Mouse (Mus musculus): ENCODE results near the gene Odf4. TPM values are rescaled to one million over a fixed set of nuclear protein-coding genes. Genes with fewer than 3 reads are reported as not detected.
A peak's percentile ranks its signal among the peaks of the same experiment; 100 is the strongest.
"Not testable (repeated sequence)": the region's sequence is repeated elsewhere in the genome, so short reads cannot be mapped to it uniquely, and the experiment has no call there.

The Odf4 gene
- total RNA-seq (2021), result 1 to 10 TPM in 1 of 2 experiments, under 1 TPM in 1; 0.73 to 1.2 TPM

DNA sequence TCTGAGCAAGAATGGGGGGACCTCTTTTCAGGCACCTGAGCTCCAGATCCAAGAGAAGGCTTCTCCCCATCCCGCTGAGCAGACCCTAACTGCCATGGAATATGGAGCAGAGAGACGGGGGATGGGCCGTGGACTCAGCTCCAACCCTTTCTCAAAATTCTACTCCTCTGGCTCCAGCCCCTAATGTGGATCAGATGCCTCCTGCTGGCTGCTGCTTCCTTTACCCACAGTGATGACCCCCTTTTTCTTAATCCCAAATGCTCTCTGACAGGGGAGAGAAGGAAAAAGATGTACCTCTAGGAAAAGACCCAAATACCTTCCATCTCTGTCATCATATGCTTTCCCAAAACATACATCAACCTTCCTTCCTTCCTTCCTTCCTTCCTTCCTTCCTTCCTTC, at the start of gene Odf4:
TSS of gene Odf4 (minus strand) at position 101 of the 400 bp plus-strand sequence.
- intact Hi-C loops (cut with DNase I), result no loop called here
- DNase-seq (ENCODE audit: extremely low spot score in 1 of 2, low spot score in 2 of 2), result no peak

DNA sequence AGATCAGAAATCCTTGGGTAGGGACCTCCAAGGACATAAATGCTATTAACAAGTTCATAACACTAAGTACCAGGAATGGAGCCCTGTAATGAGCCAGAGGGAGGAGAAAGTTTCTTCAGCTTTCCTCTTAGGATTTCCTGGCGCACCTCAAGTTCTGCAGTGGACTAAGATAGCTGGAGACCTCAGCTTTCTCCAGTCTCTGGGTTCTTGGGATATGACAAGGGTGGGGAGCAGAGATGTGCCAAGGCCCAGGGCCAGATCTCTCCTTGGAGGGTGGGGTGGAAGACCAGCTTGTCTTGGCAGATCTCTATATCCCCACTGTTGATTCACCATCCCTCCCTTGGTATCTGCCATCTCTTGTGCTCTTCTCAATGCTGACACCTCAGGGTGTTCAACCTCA, 48.7 kb upstream of the Odf4 start:
- no peak for DNase-seq (ENCODE audit: extremely low spot score in 1 of 2, low spot score in 2 of 2)
- intact Hi-C loops (cut with DNase I), result no loop called here

DNA sequence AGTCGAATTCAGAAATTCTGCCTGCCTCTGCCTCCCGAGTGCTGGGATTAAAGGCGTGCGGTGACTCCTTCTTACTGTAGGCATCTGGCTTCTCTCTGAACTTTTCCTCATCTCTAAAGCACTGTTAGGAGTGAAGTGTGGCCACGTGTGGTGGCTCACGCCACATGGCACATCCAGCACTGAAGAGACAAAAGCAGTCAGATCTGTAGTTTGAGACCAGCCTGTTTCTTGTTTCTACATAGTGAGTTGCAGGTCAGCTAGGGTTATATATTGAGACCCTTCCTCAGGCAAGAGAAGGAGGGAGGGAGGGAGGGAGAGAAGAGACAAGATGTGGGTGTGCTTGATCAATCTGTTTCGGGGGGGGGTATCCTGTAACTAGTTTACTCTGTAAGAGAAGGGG, 48.2 kb upstream of the Odf4 start, which contains the start of gene Rangrf:
TSS of gene Rangrf (minus strand) at position 101 of the 400 bp plus-strand sequence.
- DNase-seq (ENCODE audit: extremely low spot score in 1 of 2, low spot score in 2 of 2), result no peak
- intact Hi-C loops (cut with DNase I), result no loop called here

DNA sequence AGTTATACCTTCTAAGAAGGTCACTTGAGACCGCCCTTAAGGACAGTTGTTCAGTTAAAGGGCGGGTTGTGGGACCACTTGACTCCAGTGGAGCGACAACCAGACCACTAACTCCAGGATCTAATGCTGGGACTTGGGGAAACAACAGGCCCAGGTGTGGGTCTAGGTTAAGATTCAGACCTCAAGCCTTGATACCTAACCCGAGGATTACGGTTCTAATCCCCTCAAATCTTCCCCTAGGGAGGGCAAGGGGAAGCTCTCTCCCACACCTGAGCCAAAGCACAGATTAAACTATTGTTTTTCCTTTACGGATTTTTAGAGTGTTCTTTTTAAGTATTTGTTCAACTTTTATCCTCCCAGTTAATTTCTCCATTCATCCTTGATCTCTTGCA, 47.2 kb upstream of the Odf4 start:
- intact Hi-C loops (cut with DNase I), result no loop called here
- DNase-seq (ENCODE audit: extremely low spot score in 1 of 2, low spot score in 2 of 2), result no peak

DNA sequence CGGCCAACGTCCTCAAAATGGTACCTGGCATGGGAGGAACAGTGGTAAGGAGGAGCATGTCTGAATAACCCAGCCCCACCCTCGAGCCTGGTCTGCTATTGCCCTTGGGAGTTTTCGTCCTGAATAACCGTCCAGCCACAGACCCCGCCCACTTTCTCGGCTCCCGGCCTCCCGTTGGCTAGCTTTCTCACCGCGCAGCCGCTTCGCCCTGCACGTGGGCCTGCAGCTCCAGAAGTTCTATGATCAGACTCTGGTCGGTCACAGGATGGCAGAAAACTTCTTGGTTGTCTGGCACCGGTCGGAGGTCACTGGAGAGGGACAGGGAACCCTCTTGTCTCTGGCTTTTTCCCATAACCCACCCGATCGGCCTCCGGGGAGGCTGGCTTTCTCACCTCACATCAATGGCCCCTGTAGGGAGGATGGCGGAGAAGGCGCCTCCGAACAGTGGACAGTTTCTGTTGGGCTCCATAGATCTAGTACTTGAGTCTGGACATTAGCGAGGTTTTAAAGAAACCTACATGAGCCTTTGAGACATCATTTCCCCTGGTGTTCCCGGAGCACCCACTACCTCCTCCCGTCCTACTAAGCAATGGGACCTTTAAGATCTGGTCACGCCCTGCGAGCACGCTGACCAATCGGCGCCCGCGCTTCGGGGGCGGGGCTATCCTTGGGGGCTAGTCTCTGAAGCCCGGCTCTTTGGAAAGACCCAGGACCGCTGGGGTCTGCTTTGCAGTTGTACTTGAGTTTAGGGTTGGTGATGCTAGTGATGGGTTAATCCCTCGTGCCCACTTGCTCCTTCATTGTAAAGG, 46.6 kb upstream of the Odf4 start:
- intact Hi-C loops (cut with DNase I), result not testable (repeated sequence)
- peak; percentile 76 to 90 for DNase-seq (ENCODE audit: extremely low spot score in 1 of 2, low spot score in 2 of 2)

DNA sequence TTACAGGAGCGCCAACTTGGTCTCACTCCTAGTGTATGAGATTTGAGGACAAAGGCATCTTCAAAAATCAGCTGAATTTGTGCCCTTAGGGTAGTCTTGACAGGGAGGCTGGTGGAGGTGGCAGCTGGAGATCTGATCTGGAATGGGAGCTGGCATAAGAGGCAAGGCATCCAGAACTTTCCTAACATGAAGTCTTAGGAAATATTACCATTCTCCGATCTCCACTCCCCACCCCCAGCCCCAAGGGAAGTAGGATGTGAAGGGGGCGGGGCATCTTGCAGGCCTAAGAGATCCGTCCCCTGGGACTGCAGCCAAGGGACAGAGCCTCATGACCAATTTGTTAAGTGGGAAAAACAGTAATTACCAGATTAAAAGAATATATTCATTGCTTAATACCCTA, 43.4 kb upstream of the Odf4 start:
- DNase-seq (ENCODE audit: extremely low spot score in 1 of 2, low spot score in 2 of 2), result peak in 1 of 2 experiments; percentile 69
- intact Hi-C loops (cut with DNase I), result no loop called here

DNA sequence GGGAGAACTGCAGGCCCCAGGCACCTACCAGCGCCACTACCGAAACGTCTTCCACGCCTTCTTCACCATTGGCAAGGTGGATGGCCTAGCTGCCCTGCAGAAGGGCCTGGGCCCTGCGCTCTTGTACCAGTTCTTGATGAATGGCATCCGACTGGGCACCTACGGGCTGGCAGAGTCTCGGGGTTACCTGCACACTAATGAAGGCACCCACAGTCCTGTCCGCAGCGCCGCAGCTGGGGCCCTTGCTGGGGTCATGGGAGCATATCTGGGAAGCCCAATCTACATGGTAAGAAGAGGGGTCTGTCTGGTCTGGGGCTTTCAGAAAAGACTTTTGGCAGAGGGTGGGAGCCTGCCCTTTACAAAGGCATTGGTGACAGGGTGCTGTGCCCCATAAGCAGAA, 41.9 kb upstream of the Odf4 start:
- intact Hi-C loops (cut with DNase I), result no loop called here
- peak in 1 of 2 experiments; percentile 28 for DNase-seq (ENCODE audit: extremely low spot score in 1 of 2, low spot score in 2 of 2)

DNA sequence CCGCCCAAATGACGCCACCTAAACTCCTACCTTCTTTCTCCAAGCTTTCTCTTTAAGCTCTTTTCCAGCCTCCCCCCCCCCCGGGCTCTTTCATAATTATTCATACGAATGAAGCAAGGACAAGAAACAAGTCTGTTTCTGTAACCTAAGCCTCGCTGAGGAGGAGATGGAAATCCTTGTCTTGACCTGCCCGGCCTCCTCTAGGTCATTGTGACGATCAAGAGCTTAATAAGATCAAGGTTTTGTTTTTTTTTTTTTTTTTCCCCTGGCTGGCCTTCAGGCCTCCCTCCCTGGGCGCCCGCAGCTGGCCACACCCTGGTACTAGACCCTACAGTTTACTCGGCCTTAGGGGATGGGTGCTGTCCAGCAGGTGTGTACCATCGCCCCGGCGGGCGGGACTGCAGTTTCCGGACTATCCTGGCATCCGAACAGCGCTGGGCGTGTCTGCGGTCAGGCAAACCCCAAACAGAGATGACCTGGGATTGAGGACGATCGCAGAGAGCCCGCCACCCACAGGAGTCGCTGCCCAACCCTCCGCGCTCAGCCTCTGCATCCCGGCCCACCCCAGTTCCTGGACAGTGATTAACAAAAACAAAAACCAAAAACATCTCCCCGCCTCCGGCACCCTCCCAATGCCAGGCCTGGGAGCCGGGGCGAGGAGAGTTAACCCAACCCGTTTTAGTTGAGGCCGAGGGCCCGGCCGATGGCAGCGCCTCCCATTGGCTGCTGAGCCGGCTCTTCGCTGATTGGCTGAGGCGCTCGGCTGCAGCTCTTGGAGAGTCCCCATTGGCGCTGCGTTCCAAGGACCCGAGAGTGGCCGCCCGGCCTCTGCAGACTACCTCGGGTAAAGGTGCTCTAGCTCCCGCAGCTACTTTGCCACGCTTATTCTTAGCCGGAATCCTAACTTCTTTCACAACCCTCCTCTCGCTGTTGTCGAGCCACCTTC, 40.7 kb upstream of the Odf4 start, which contains the start of gene Slc25a35:
TSS of gene Slc25a35 (plus strand) at position 795 of the 946 bp plus-strand sequence.
- DNase-seq (ENCODE audit: extremely low spot score in 1 of 2, low spot score in 2 of 2), result peak; percentile 91 to 94
- intact Hi-C loops (cut with DNase I), result no loop called here

DNA sequence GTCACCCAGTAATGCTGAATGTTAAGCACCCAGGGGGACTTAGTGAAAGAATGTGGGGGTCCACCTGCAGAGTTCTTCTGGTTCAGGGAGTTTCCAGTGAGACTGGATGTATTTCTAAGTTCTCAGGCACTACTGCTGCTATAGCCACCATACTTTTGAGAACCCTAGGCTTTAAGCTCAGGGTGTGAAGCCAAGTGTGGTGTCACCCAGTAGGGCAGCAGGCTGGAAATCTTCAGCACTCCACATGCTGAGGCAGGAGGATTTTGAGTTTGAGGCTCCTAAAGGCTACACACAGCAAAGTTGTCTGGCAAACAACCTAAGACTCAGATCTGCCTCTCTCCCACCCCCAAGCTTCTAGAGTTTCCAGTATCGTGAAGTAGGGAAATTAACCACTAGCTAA, 39.7 kb upstream of the Odf4 start:
- DNase-seq (ENCODE audit: extremely low spot score in 1 of 2, low spot score in 2 of 2), result no peak
- intact Hi-C loops (cut with DNase I), result no loop called here

DNA sequence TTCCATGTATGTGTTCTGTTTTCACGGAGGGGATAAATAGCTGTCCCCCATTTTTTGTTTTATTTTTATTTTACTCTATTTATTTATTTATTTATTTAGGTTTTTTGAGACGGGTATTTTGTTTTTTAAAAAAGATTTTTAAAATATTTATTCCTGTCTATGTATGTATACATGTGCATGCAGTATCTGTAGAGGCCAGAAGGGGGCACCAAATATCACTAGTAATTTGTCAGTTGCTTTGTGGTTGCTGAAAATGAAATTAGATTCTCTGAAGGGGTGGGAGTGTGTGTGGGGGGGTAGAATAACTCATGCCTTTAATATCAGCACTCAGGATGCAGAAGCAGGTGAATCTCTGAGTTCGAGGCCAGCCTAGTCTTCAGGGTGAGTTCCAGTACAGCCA, 39.0 kb upstream of the Odf4 start:
- DNase-seq (ENCODE audit: extremely low spot score in 1 of 2, low spot score in 2 of 2), result no peak
- intact Hi-C loops (cut with DNase I), result no loop called here

DNA sequence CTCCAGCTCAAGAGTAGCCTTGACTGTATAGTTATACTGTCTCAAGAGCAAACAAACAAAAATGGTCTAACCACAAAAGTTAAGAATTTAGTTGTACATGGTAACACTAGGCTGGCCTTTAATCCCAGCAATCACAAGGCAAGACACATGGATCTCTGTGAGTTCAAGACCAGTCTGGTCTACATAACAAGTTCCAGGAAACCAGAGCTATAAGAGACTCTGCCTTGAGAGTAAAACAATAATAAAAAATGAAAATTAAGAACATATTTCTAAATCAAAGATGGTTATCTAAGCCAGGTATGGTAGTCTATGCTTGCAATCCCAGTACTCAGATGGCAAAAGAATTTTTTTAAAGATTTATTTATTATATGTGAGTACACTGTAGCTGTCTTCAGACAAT, 38.2 kb upstream of the Odf4 start:
- intact Hi-C loops (cut with DNase I), result no loop called here
- DNase-seq (ENCODE audit: extremely low spot score in 1 of 2, low spot score in 2 of 2), result no peak

DNA sequence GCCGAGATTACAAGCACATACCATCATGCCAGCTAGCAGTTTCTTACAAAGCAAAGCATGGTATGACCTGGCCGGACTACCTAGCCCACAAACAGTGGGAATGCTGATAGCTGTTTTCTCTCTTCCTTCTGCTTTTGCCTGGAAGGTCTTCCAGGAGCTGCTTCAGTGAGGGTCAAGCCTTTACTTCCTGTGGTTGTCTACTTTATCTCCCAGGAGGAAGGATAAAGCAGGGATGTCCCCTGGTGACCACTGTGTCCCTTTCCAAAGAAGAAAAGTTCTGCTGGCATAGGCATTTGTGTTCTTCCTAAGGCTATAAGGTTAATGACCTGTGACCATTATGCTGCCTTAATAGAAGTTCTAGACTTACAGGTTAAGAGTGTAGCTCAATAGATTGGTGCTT, 36.5 kb upstream of the Odf4 start:
- intact Hi-C loops (cut with DNase I), result no loop called here
- no peak for DNase-seq (ENCODE audit: extremely low spot score in 1 of 2, low spot score in 2 of 2)

DNA sequence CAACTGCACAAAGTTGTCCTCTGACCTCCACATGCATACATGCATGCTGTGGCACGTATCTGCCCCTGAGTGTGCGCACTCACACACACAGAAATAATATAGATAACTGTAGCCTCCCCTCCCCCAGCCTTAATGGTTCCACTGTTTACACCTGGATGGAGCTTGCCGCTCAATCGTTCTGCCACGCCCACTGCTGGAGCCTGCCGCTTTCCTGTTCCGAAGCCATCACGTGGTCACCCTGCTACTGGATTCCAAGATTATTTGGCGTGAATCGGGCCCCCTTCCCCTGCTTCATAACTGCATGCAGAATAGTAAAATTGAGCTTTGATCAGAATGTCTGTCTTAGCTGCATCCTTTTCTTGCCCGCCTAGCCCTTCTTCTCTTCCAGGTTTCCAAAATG, 35.3 kb upstream of the Odf4 start:
- intact Hi-C loops (cut with DNase I); DNase-seq (ENCODE audit: extremely low spot score in 1 of 2, low spot score in 2 of 2): not testable (repeated sequence)

DNA sequence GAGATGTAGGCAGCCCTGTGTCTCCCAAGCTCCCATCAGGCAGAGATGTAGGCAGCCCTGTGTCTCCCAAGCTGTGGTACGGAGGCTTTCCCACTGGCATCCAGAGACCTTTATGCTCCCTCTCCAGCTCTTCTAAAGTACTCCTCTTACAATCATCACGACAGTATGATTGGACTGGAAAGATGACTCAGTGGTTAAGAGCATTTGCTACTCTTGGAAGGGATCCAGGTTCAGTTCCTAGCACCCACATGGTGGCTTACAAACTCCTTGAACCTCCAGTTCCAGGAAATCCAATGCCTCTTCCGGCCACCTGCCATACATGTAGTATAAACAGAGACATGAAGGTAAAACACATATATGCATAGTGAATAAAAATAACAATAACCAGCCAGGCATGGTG, 34.7 kb upstream of the Odf4 start:
- intact Hi-C loops (cut with DNase I), result no loop called here
- DNase-seq (ENCODE audit: extremely low spot score in 1 of 2, low spot score in 2 of 2), result no peak

DNA sequence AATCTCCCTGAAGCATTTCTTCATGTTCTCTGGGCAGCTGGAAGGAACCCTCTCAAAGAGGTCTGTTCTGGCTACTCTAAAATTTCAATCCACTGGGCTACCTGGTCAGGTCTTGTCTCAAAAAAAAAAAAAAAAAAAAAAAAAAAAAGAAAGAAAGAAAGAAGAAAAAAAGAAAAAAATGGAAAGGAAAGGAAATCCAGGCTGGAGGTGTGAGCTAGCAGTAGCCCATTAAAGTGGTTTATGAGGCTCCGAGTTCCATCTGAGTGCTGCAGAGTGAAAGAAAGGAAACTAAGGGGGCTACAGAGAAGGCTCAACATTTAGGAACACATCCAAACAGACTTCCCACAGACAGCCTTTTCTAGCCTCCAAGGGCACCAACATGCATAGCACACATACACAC, 31.1 kb upstream of the Odf4 start:
- no peak for DNase-seq (ENCODE audit: extremely low spot score in 1 of 2, low spot score in 2 of 2)
- intact Hi-C loops (cut with DNase I), result no loop called here

DNA sequence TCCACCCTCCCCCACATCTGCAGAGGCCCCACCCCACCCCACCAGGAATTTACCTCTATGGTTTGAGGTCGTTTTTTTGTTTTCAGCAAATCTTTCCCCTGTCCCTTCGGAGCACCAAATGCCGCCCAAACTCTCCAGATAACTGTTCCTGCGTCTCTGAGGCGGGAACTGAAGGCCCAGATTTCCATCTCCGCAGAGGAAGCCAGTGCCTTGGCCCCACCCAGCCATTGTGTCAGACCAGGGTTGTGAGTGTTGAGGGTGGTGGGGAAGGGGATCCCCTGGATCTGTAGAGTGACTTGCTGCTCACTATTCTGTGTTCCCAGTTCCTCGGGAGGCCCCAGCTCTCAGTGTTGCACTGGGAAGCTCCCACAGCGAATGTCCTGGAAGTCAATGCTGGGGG, 30.4 kb upstream of the Odf4 start, which contains the start of gene Arhgef15:
TSS of gene Arhgef15 (minus strand) at position 173 of the 400 bp plus-strand sequence.
- intact Hi-C loops (cut with DNase I), result no loop called here
- DNase-seq (ENCODE audit: extremely low spot score in 1 of 2, low spot score in 2 of 2), result no peak

DNA sequence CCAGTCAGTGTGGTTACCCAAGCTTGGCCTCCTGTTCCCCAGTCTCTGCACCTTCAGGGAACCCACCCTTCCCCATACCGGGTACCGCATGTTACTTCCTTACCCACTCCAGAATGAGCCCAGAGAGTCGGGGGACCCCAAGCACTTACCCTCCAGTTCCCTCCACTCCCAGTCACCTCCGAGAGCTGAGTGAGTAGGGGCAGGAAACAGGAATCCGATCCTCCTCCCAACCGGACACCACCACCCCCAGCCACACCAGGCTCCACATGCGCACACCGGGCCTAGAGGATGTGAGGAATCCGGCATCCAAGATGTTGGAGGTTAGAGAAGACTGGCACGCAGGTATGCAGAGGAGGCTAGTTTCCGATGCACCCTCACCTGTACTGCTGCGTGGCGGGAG, 29.8 kb upstream of the Odf4 start:
- DNase-seq (ENCODE audit: extremely low spot score in 1 of 2, low spot score in 2 of 2), result no peak
- intact Hi-C loops (cut with DNase I), result no loop called here

DNA sequence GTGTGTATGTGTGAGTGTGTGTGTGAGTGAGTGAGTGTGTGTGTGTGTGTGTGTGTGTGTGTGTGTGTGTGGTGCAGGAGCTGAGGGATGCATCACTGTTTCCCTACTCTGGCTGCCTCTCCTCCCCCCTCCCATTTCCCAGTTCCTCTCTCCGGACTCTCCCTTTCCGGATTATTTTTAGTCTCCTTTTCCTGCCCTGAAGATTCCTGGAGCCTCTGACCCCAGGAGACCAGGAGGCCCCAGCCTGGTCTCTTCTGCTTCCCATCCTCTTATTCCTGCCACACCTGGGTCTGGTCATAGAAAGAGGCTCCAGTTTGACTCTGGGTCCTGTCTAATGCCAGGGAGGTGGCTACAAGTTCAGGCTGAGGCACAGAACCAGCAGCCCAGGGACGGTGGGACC, 29.2 kb upstream of the Odf4 start:
- no peak for DNase-seq (ENCODE audit: extremely low spot score in 1 of 2, low spot score in 2 of 2)
- intact Hi-C loops (cut with DNase I), result no loop called here

DNA sequence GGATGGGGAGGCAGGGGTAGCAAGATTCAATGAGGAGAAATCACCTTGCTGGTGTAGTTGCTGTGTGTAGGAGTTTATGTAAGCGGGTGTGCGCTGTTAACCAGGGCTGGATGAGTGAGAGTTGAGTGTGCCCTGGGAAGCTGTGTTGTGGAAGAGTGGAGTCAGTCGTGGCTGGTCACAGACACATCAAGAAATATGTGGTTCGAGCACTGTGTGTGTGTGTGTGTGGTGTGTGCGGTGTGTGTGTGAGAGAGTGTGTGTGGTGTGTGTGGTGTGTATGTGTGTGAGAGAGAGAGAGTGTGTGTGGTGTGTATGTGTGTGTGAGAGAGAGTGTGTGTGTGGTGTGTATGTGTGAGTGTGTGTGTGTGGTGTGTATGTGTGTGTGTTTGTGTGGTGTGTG, 28.6 kb upstream of the Odf4 start:
- intact Hi-C loops (cut with DNase I), result no loop called here
- DNase-seq (ENCODE audit: extremely low spot score in 1 of 2, low spot score in 2 of 2), result no peak

DNA sequence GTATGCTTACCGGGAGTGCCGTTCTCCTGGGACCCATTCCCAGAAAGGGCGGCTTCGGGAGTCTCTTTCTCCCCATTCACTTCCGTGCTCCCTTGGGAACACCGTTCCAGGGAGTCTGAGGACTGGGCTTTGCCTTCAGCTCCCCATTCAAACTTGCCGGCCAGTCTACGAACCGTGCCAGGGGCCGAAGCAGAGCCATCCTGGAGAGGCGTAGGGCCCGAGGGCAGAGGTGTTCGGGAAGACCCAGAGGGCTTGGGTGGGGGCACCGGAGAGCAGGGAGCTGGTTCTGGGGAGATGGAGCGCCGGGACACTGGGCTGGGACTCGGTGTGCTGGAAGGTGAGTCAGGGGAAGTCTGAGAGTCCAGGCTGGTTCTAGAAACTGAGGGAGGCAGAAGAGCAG, 27.5 kb upstream of the Odf4 start:
- intact Hi-C loops (cut with DNase I), result no loop called here
- DNase-seq (ENCODE audit: extremely low spot score in 1 of 2, low spot score in 2 of 2), result no peak
